Mouse (Mus musculus) MEL (cell line): ENCODE measurements around the gene Rad51b. TPM values are rescaled to one million over a fixed set of nuclear protein-coding genes. Genes with fewer than 3 reads are reported as not detected.

Experiments used
- DNase-seq: peaks from one replicate; pipeline ENCODE4 v3.0.0; 2011; ENCODE audit warnings: low read depth, low spot score
- H3K27ac ChIP-seq: 2 replicates; pipeline ENCODE4 v1.5.1; 2012; ENCODE audit warnings: low read depth, mild to moderate bottlenecking, control low read depth, low read length, moderate library complexity; ENCODE audit not compliant: control insufficient read depth
- H3K27me3 ChIP-seq, 2 experiments: fragments of 150-350 bp in 1 of 2; sonication (generic) in 1 of 2; 2 replicates each; pipeline ENCODE4 v1.6.1; 2012; ENCODE audit warnings: low read length in 2 of 2, mild to moderate bottlenecking in 2 of 2, improper control_type of control experiment in 1 of 2, moderate library complexity in 1 of 2; ENCODE audit not compliant: insufficient read depth in 2 of 2, control insufficient read depth in 1 of 2
- H3K36me3 ChIP-seq, 2 experiments: 2 replicates each; pipeline ENCODE4 v1.6.1; 2012 to 2014; ENCODE audit warnings: low read length in 2 of 2, improper control_type of control experiment in 1 of 2, inconsistent platforms in 1 of 2, mild to moderate bottlenecking in 1 of 2; ENCODE audit not compliant: insufficient read depth in 2 of 2, control insufficient read depth in 1 of 2
- H3K4me1 ChIP-seq, 2 experiments: fragments of 150-350 bp in 1 of 2; sonication (generic) in 1 of 2; 2 replicates each; pipeline ENCODE4 v1.6.1; 2012; ENCODE audit warnings: low read length in 2 of 2, improper control_type of control experiment in 1 of 2, mild to moderate bottlenecking in 1 of 2; ENCODE audit not compliant: insufficient read depth in 2 of 2, control insufficient read depth in 1 of 2
- H3K4me3 ChIP-seq, 2 experiments: fragments of 150-350 bp in 1 of 2; sonication (generic) in 1 of 2; 2 replicates each; pipeline ENCODE4 v1.5.1; 2012; ENCODE audit warnings: low read depth in 2 of 2, low read length in 2 of 2, mild to moderate bottlenecking in 2 of 2, moderate library complexity in 2 of 2, control low read depth in 1 of 2, improper control_type of control experiment in 1 of 2; ENCODE audit not compliant: control insufficient read depth in 1 of 2, insufficient read depth in 1 of 2
- H3K79me2 ChIP-seq: 2 replicates; pipeline ENCODE4 v1.6.1; 2012; ENCODE audit warnings: mild to moderate bottlenecking, low read length, moderate library complexity; ENCODE audit not compliant: control insufficient read depth, poor library complexity, insufficient read depth
- H3K9ac ChIP-seq: 2 replicates; pipeline ENCODE4 v1.6.1; 2012; ENCODE audit warnings: low read depth, mild to moderate bottlenecking, control low read depth, low read length, moderate library complexity; ENCODE audit not compliant: control insufficient read depth, poor library complexity, severe bottlenecking
- H3K9me3 ChIP-seq: fragments of 150-350 bp; sonication (generic); replicated peaks from 2 replicates; pipeline ENCODE4 v1.6.1; 2012; ENCODE audit warnings: mild to moderate bottlenecking, low read length, improper control_type of control experiment, moderate library complexity; ENCODE audit not compliant: insufficient read depth
- BHLHE40 ChIP-seq: IDR thresholded peaks from 2 replicates; pipeline ENCODE4 v1.6.1; 2012; ENCODE audit warnings: low read depth, mild to moderate bottlenecking, inconsistent platforms, low read length, improper control_type of control experiment, borderline replicate concordance
- E2F4 ChIP-seq: IDR thresholded peaks from 2 replicates; pipeline ENCODE4 v1.6.1; 2011; ENCODE audit warnings: low read depth, low read length, improper control_type of control experiment, borderline replicate concordance
- ELF1 ChIP-seq: IDR thresholded peaks from 2 replicates; pipeline ENCODE4 v1.6.1; 2014; ENCODE audit warnings: low read depth, mild to moderate bottlenecking, inconsistent platforms, low read length, improper control_type of control experiment, moderate library complexity
- EP300 ChIP-seq, 2 experiments: IDR thresholded peaks; 2 replicates each; pipeline ENCODE4 v1.6.1; 2011; ENCODE audit warnings: improper control_type of control experiment in 2 of 2, low read length in 2 of 2, low read depth in 1 of 2, mild to moderate bottlenecking in 1 of 2
- GATA1 ChIP-seq: IDR thresholded peaks from 2 replicates; pipeline ENCODE4 v1.6.1; 2011; ENCODE audit warnings: low read depth, low read length, improper control_type of control experiment
- JUND ChIP-seq: IDR thresholded peaks from 2 replicates; pipeline ENCODE4 v1.6.1; 2011; ENCODE audit warnings: low read depth, mild to moderate bottlenecking, improper control_type of control experiment, low read length
- MXI1 ChIP-seq: IDR thresholded peaks from 2 replicates; pipeline ENCODE4 v1.6.1; 2011; ENCODE audit warnings: mild to moderate bottlenecking, low read depth, low read length, improper control_type of control experiment
- MYC ChIP-seq: IDR thresholded peaks from 2 replicates; pipeline ENCODE4 v1.6.1; 2011; ENCODE audit warnings: low read depth, mild to moderate bottlenecking, low read length, improper control_type of control experiment, moderate library complexity
- NELFE ChIP-seq: IDR thresholded peaks from 2 replicates; pipeline ENCODE4 v1.6.1; 2011; ENCODE audit warnings: low read depth, low read length, improper control_type of control experiment
- POLR2A ChIP-seq, 2 experiments: IDR thresholded peaks; 2 replicates each; pipeline ENCODE4 v1.6.1; 2011 to 2012; ENCODE audit warnings: low read length in 2 of 2, mild to moderate bottlenecking in 2 of 2, control low read depth in 1 of 2, improper control_type of control experiment in 1 of 2, low read depth in 1 of 2, moderate library complexity in 1 of 2; ENCODE audit not compliant: control insufficient read depth in 1 of 2, insufficient read depth in 1 of 2, poor library complexity in 1 of 2
- TAL1 ChIP-seq: IDR thresholded peaks from 2 replicates; pipeline ENCODE4 v1.6.1; 2012; ENCODE audit warnings: mild to moderate bottlenecking, inconsistent platforms, low read length, moderate library complexity, mixed read lengths
- UBTF ChIP-seq: IDR thresholded peaks from 2 replicates; pipeline ENCODE4 v1.6.1; 2012; ENCODE audit warnings: low read depth, mild to moderate bottlenecking, inconsistent platforms, low read length, improper control_type of control experiment, moderate library complexity, borderline replicate concordance; ENCODE audit not compliant: insufficient read depth
- USF1 ChIP-seq: IDR thresholded peaks from 2 replicates; pipeline ENCODE4 v1.6.1; 2014; ENCODE audit warnings: low read depth, mild to moderate bottlenecking, inconsistent platforms, low read length, improper control_type of control experiment, moderate library complexity
- USF2 ChIP-seq, 2 experiments: IDR thresholded peaks; 2 replicates each; pipeline ENCODE4 v1.6.1; 2011 to 2012; ENCODE audit warnings: improper control_type of control experiment in 2 of 2, low read length in 2 of 2, borderline replicate concordance in 1 of 2, inconsistent platforms in 1 of 2, low read depth in 1 of 2, mild to moderate bottlenecking in 1 of 2; ENCODE audit not compliant: insufficient read depth in 1 of 2
- ZMIZ1 ChIP-seq: IDR thresholded peaks from 2 replicates; pipeline ENCODE4 v1.6.1; 2012; ENCODE audit warnings: low read depth, mild to moderate bottlenecking, inconsistent platforms, low read length, improper control_type of control experiment, moderate library complexity
- polyA plus RNA-seq, 2 experiments: library from polyadenylated mRNA; stranded (reverse) in 1 of 2; unstranded in 1 of 2; fragments of >175 nt in 1 of 2; fragments of >200 nt in 1 of 2; gene quantifications; 2 replicates each; pipeline versions ENCODE4 v1.2.1 to v1.2.4; 2012; ENCODE audit warnings: low replicate concordance in 2 of 2, low read depth in 1 of 2; ENCODE audit not compliant: insufficient read length in 2 of 2, insufficient read depth in 1 of 2, missing spikeins in 1 of 2
- total RNA-seq: library from RNA; depleted of rRNA; stranded (reverse); fragments of 300-350 nt; gene quantifications from 2 replicates; pipeline ENCODE4 v1.2.3, GENCODE M21; 2012

The Rad51b gene
- total and polyA plus RNA-seq, 3 experiments = 3.6 to 5.7 TPM; not detected in 1

GRCm38 (mm10) chr12:79735341-79735785 lies 438.3 kb downstream of the Rad51b start:
- TF ChIP-seq USF1 (no peak), POLR2A (IDR thresholded peaks at IDR 0.05; ENCODE audit: control insufficient read depth in 1 of 2, insufficient read depth in 1 of 2, low read depth in 1 of 2, low read length in 2 of 2, poor library complexity in 1 of 2) (no peak), NELFE (no peak), GATA1 (no peak)
- TF ChIP-seq, all 39 proteins: peak for 0
- H3K4me3 ChIP-seq = no peak overlapping the region
- H3K36me3 ChIP-seq = peaks cover 0 to 13% of the 10 kb centered on the region in 2 experiments; a peak in 2 of 4 replicates

GRCm38 (mm10) chr12:79735882-79736281 lies 438.8 kb downstream of the Rad51b start:
- no peak overlapping the region for H3K9ac ChIP-seq
- peaks cover 0 to 13% of the 10 kb centered on the region in 2 experiments; a peak in 2 of 4 replicates for H3K36me3 ChIP-seq
- peaks cover 8 to 19% of the 10 kb centered on the region in 2 experiments for H3K4me1 ChIP-seq
- H3K4me3 ChIP-seq = no peak overlapping the region
- H3K79me2 ChIP-seq = no peaks in the 10 kb centered on the region
- H3K27ac ChIP-seq = no peak overlapping the region
- TF ChIP-seq USF2 (IDR thresholded peaks at IDR 0.05; ENCODE audit: borderline replicate concordance in 1 of 2, insufficient read depth in 1 of 2, low read depth in 1 of 2, low read length in 2 of 2) (no peak), JUND (no peak), NELFE (no peak), UBTF (no peak), ZMIZ1 (no peak), MXI1 (no peak), MYC (no peak), ELF1 (no peak), POLR2A (IDR thresholded peaks at IDR 0.05; ENCODE audit: control insufficient read depth in 1 of 2, insufficient read depth in 1 of 2, low read depth in 1 of 2, low read length in 2 of 2, poor library complexity in 1 of 2) (no peak), E2F4 (no peak), EP300 (IDR thresholded peaks at IDR 0.05; ENCODE audit: low read depth in 1 of 2, low read length in 2 of 2) (no peak), BHLHE40 (no peak), TAL1 (no peak)
- no peaks in the 10 kb centered on the region for H3K27me3 ChIP-seq
- DNase-seq = no peak
- no peaks in the 10 kb centered on the region for H3K9me3 ChIP-seq

More at GRCm38 (mm10) chr12:79735341-79735785, 438.3 kb downstream of the Rad51b start:
- H3K9me3 ChIP-seq = no peaks in the 10 kb centered on the region
- H3K27me3 ChIP-seq = no peaks in the 10 kb centered on the region
- H3K4me1 ChIP-seq = peaks cover 8 to 19% of the 10 kb centered on the region in 2 experiments
- H3K27ac ChIP-seq = no peak overlapping the region
- no peak overlapping the region for H3K9ac ChIP-seq
- peak; percentile 44 for DNase-seq
- H3K79me2 ChIP-seq = no peaks in the 10 kb centered on the region
